Mouse (Mus musculus) retina, embryonic 14.5 days (tissue): ENCODE results near the gene Plxdc1.

ENCODE experiments used
- DNase-seq: peaks from one replicate; pipeline ENCODE4 v3.0.0-alpha.2; 2015; ENCODE audit warnings: low spot score

The Plxdc1 gene

GRCm38 (mm10) chr11:97985727-97986677 lies at the start of gene Plxdc1:
Gene Plxdc1 (minus strand): TSS chr11:97986444.
- no peak for DNase-seq

GRCm38 (mm10) chr11:98035977-98036377 lies 49.7 kb upstream of the Plxdc1 start:
- DNase-seq = peak; percentile 76

- peak; percentile 77 for DNase-seq
Observed at GRCm38 (mm10) chr11:98034840-98035239, 48.6 kb upstream of the Plxdc1 start.

GRCm38 (mm10) chr11:98034061-98034460 lies 47.8 kb upstream of the Plxdc1 start:
- no peak for DNase-seq

- DNase-seq = peak; percentile 97
Observed at GRCm38 (mm10) chr11:98031443-98031770, 45.2 kb upstream of the Plxdc1 start.

- no peak for DNase-seq
Observed at GRCm38 (mm10) chr11:98030701-98031442, 44.6 kb upstream of the Plxdc1 start.

- DNase-seq = no peak
Observed at GRCm38 (mm10) chr11:98027785-98028184, 41.5 kb upstream of the Plxdc1 start.

GRCm38 (mm10) chr11:98027297-98027688 lies 41.0 kb upstream of the Plxdc1 start:
- no peak for DNase-seq

GRCm38 (mm10) chr11:98026570-98027296 lies 40.5 kb upstream of the Plxdc1 start, which contains the start of gene Rpl19:
Gene Rpl19 (plus strand): TSS chr11:98026710.
- peak; percentile 95 for DNase-seq

GRCm38 (mm10) chr11:98026248-98026569 lies 40.0 kb upstream of the Plxdc1 start:
- no peak for DNase-seq

- DNase-seq = no peak
Observed at GRCm38 (mm10) chr11:98024516-98024915, 38.3 kb upstream of the Plxdc1 start.

GRCm38 (mm10) chr11:98022555-98023371 lies 36.5 kb upstream of the Plxdc1 start, which contains the start of gene Cacnb1:
Gene Cacnb1 (minus strand): TSS chr11:98023034.
- DNase-seq = peak; percentile 83

GRCm38 (mm10) chr11:98022253-98022554 lies 36.0 kb upstream of the Plxdc1 start:
- DNase-seq = no peak

GRCm38 (mm10) chr11:98021565-98022252 lies 35.5 kb upstream of the Plxdc1 start:
- DNase-seq = no peak

GRCm38 (mm10) chr11:98021118-98021517 lies 34.9 kb upstream of the Plxdc1 start:
- DNase-seq = no peak

GRCm38 (mm10) chr11:98020710-98021109 lies 34.5 kb upstream of the Plxdc1 start:
- no peak for DNase-seq

- DNase-seq = no peak
Observed at GRCm38 (mm10) chr11:98019883-98020610, 33.8 kb upstream of the Plxdc1 start.

GRCm38 (mm10) chr11:98018858-98019641 lies 32.8 kb upstream of the Plxdc1 start:
- no peak for DNase-seq

- DNase-seq = no peak
Observed at GRCm38 (mm10) chr11:98018222-98018621, 32.0 kb upstream of the Plxdc1 start.

- DNase-seq = no peak
Observed at GRCm38 (mm10) chr11:98016824-98017223, 30.6 kb upstream of the Plxdc1 start.
